Mouse (Mus musculus) heart, embryonic 11.5 days (tissue): ENCODE results near the gene Reep3. TPM values are rescaled to one million over a fixed set of nuclear protein-coding genes. Genes with fewer than 3 reads are reported as not detected.

ENCODE experiments used
- ATAC-seq: fragments of 200-750 bp; cut with Nextera tagmentation; replicated peaks from 2 replicates; pipeline ENCODE4 v1.8.0; 2017; ENCODE audit warnings: moderate library complexity; ENCODE audit not compliant: insufficient number of reproducible peaks, low FRiP score, low TSS enrichment
- H3K27ac ChIP-seq: fragments of 300-500 bp; sonication (generic); 2 replicates; pipeline ENCODE4 v1.5.1; 2014; ENCODE audit warnings: mild to moderate bottlenecking, low read depth, low read length
- H3K27me3 ChIP-seq: fragments of 300-500 bp; sonication (generic); 2 replicates; pipeline ENCODE4 v1.6.1; 2014; ENCODE audit warnings: mild to moderate bottlenecking, low read length, mixed read lengths; ENCODE audit not compliant: control insufficient read depth, insufficient read depth
- H3K36me3 ChIP-seq: fragments of 300-500 bp; sonication (generic); 2 replicates; pipeline ENCODE4 v1.6.1; 2014; ENCODE audit warnings: mild to moderate bottlenecking, low read length, moderate library complexity, mixed read lengths; ENCODE audit not compliant: control insufficient read depth, insufficient read depth
- H3K4me1 ChIP-seq: fragments of 300-500 bp; sonication (generic); 2 replicates; pipeline ENCODE4 v1.6.1; 2014; ENCODE audit warnings: low read length; ENCODE audit not compliant: control insufficient read depth, insufficient read depth
- H3K4me2 ChIP-seq: fragments of 300-500 bp; sonication (generic); 2 replicates; pipeline ENCODE4 v1.6.1; 2014; ENCODE audit warnings: mild to moderate bottlenecking, moderate library complexity
- H3K4me3 ChIP-seq: fragments of 300-500 bp; sonication (generic); 2 replicates; pipeline ENCODE4 v1.5.1; 2014; ENCODE audit warnings: low read depth, low read length
- H3K9ac ChIP-seq: fragments of 300-500 bp; sonication (generic); 2 replicates; pipeline ENCODE4 v1.6.1; 2014; ENCODE audit warnings: mild to moderate bottlenecking, low read depth, low read length, moderate library complexity
- H3K9me3 ChIP-seq: fragments of 300-500 bp; sonication (generic); replicated peaks from 2 replicates; pipeline ENCODE4 v1.6.1; 2016; ENCODE audit warnings: low read length; ENCODE audit not compliant: control insufficient read depth
- WGBS: fragments of 180-500 bp; shearing (Covaris S2); extraction: QIAGEN DNeasy Blood & Tissue Kit; methylation state at CpG from one replicate; pipeline ENCODE4 v1.1.7; 2014; ENCODE audit not compliant: insufficient replicate concordance; 5-methylcytosine and 5-hydroxymethylcytosine counted together
- polyA plus RNA-seq: library from polyadenylated mRNA; unstranded; fragments of >200 nt; fragmentation: Nextera tagmentation; extraction: Ambion mirVana; gene quantifications from 2 replicates; pipeline ENCODE4 v1.2.1, GENCODE M21; 2014

Reep3 gene
- polyA plus RNA-seq, 1 experiment from 2014 or later, result 23.7 TPM

DNA sequence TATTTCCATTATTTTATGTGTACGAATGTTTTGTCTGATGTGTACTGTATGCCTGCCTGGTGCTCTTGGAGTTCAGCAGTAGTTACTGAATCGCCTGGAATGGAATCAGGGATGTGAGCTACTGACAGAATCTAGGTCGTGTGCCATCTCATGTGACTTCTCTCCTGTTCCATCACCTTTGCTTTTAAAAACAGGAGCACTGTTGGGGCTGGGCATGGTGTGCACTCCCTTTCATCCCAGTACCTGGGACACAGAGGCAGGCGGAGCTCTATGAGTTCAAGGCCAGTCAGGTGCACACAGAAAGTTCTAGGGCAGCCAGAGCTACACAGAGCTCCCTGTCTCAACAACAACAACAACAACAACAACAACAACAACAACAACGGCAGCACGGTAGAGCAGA, 39.0 kb downstream of the Reep3 start:
- Histone ChIP-seq H3K27ac (no peak overlapping the region), H3K4me3 (no peak overlapping the region), H3K36me3 (no peaks in the 10 kb centered on the region), H3K9ac (no peak overlapping the region), H3K27me3 (no peaks in the 10 kb centered on the region), H3K4me1 (peaks cover 27% of the 10 kb centered on the region), H3K9me3 (no peaks in the 10 kb centered on the region), H3K4me2 (no peak overlapping the region)
- no peak for ATAC-seq
- WGBS, result 89% methylated on average over 6 of the region's 6 CpGs

DNA sequence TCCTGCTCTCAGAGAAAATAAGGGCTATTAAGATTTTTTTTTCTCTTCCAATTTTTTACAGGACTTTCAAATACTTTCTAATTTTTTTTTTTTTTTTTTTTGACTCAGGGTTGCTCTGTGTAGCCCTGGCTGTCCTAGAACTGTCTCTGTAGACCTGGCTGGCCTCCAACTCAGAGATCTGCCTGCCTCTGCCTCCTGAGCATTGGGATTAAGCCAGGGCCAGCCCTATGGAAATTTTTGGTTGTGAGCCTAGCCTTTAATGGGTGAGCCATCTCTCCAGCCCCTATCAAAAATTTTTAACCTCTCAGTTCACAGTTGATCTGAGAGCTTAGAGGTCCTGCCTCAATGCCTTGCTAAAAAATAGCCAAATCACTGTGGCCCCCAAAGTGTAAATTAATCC, 39.5 kb downstream of the Reep3 start:
- no peak for ATAC-seq
- no peak overlapping the region for H3K27ac ChIP-seq
- H3K4me1 ChIP-seq, result peaks cover 30% of the 10 kb centered on the region

DNA sequence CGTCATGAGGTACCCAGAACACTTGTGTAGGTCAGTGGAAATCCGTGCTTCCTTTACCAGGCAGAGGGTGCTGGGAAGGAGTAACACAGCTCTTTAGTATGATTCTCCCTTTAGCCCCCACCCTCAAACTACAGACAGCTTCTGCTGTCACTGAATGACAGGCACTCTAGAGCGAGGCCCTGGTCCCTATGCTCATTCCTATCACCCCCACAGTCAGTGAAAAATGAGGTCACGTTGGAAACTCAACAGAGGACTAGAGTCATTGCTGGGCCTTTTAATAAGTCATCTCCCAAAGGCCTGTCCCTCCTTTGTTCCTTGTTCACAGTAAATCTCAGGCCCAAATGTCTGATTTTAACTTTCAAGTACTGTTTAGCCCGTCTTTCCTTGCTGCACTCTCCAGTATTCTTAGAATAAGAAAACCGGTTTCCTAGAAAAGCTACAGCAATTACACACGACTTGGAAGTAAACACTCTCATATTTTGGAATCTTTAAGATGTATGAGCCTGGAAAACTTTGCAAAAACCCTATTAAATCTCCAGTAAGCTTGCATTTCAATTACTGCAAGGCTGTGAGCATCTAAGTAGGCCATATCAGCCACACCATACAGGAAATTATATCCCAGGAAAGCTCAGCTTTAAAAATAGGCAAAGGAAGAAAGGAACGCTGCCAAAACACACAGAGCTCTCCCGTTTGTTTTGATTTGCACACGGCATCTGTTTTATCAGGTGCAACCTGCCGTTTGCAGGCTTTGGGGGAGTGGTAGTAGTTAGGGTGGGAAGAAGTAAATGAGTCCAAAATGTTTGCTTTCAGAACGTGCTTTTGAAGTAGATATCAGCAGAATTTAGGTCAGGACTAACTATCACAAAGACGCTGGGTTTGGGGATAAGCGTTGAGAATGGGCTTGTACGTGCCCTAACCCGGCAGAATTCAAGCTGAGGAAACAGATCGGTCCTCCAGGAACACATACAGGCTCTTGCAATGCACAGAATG, 40.6 kb downstream of the Reep3 start:
- H3K9me3 ChIP-seq, result no peaks in the 10 kb centered on the region
- H3K27me3 ChIP-seq, result no peaks in the 10 kb centered on the region
- H3K36me3 ChIP-seq, result no peaks in the 10 kb centered on the region
- WGBS, result 23% methylated on average over 17 of the region's 17 CpGs
- ATAC-seq, result no peak
- peaks cover 21% of the 10 kb centered on the region for H3K4me1 ChIP-seq
- H3K4me2 ChIP-seq, result peak overlapping the region; percentile 2; the same call in 1 of the 2 replicates
- no peak overlapping the region for H3K9ac ChIP-seq
- peak overlapping the region; percentile 75 for H3K27ac ChIP-seq
- H3K4me3 ChIP-seq, result no peak overlapping the region

More for the DNA sequence above, 39.5 kb downstream of the Reep3 start:
- Histone ChIP-seq H3K27me3 (no peaks in the 10 kb centered on the region), H3K9me3 (no peaks in the 10 kb centered on the region), H3K9ac (no peak overlapping the region), H3K36me3 (no peaks in the 10 kb centered on the region), H3K4me2 (no peak overlapping the region), H3K4me3 (no peak overlapping the region)

DNA sequence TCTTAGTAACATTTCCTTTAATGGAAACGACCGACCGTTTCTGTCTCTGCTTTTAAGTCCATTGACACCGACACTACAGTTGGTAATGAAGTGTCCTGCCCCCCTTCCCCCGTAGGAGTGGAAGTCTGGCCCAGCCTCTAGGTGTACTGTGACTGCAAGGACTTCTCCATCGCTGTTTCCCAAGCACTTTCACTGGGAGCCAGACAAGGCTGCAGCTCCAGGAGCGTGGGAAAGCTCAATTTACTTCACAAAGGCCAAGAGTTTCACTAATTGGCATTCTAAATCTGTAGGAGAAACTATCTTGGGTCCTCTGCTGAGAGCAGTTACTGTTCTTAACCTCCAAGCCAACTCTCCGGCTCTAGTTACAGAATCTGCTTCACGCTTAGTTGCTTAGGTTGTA, 43.3 kb downstream of the Reep3 start:
- 25% methylated on average over 9 of the region's 9 CpGs for WGBS
- Histone ChIP-seq H3K27ac (no peak overlapping the region), H3K36me3 (no peaks in the 10 kb centered on the region), H3K27me3 (no peaks in the 10 kb centered on the region), H3K4me2 (no peak overlapping the region), H3K4me3 (no peak overlapping the region), H3K9me3 (no peaks in the 10 kb centered on the region), H3K4me1 (peaks cover 21% of the 10 kb centered on the region), H3K9ac (no peak overlapping the region)
- no peak for ATAC-seq

DNA sequence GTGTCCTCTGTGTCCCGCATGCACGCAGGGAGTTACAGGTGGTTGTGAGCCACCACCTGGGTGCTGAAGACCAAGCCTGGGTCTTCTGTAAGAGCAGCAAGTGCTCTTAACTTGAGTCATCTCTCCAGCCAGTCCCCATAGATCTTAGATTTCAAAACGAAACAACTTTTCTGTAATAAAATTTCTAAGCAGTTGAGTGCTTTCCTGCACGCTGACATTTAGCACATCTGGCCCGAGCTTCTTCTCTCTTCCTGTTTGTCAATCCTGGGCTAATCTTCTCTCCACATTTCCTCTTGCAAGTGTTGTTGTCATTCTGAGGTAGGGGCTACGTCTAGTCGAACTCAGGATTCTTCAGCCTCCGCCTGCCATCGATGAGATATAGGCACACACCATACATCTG, 44.3 kb downstream of the Reep3 start:
- 73% methylated on average over 9 of the region's 9 CpGs for WGBS
- peaks cover 21% of the 10 kb centered on the region for H3K4me1 ChIP-seq
- no peak overlapping the region for H3K9ac ChIP-seq
- no peak overlapping the region for H3K27ac ChIP-seq
- no peaks in the 10 kb centered on the region for H3K27me3 ChIP-seq
- H3K4me2 ChIP-seq, result no peak overlapping the region
- ATAC-seq, result no peak
- no peaks in the 10 kb centered on the region for H3K9me3 ChIP-seq
- H3K4me3 ChIP-seq, result no peak overlapping the region
- no peaks in the 10 kb centered on the region for H3K36me3 ChIP-seq

DNA sequence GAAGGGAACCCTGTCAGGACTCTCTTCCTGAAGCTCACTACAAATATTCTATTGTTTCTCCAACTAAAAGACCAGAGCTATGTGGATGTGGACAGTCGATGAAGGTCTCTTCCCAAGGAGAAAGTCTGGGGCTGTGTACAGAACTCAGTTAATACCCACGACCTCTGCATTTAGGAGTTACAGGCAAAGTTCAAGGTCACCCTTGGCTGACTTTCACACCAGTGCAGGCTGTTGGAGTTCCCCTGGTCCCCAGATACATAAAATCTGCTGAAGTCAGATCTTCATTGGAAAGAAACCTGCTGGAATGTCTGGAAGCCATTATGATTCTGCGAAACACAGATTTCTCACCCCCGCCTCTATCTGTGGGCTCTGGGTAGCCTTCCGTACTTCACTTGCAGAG, 45.3 kb downstream of the Reep3 start:
- whole genome bisulfite sequencing, result 66% methylated on average over 5 of the region's 5 CpGs
- H3K4me1 ChIP-seq, result peaks cover 16% of the 10 kb centered on the region
- ATAC-seq, result no peak

DNA sequence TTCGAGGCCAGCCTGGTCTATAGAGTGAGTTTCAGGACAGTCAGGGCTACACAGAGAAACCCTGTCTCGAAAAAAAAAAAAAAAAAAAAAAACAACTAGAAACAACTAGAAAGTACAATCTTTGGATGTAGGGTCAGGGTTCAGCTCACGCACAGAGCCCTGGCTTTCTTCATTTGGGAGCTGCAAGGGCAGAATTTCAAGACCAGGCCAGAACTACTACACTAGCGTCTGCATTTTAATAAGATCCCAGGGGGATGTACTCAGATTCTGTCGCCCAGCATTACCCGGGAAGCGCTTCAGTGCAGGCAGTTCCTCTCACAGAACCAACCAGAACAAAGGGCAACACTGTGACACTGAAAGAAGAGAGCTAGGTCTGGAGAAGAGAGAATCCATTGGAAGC, 46.0 kb downstream of the Reep3 start:
- H3K27me3 ChIP-seq, result no peaks in the 10 kb centered on the region
- H3K4me2 ChIP-seq, result no peak overlapping the region
- peaks cover 9% of the 10 kb centered on the region for H3K4me1 ChIP-seq
- no peaks in the 10 kb centered on the region for H3K36me3 ChIP-seq
- no peak overlapping the region for H3K4me3 ChIP-seq
- ATAC-seq, result no peak
- 81% methylated on average over 6 of the region's 7 CpGs for WGBS
- H3K27ac ChIP-seq, result no peak overlapping the region
- H3K9me3 ChIP-seq, result no peaks in the 10 kb centered on the region
- H3K9ac ChIP-seq, result no peak overlapping the region

More for the DNA sequence above, 45.3 kb downstream of the Reep3 start:
- Histone ChIP-seq H3K36me3 (no peaks in the 10 kb centered on the region), H3K9me3 (no peaks in the 10 kb centered on the region), H3K4me3 (no peak overlapping the region), H3K4me2 (no peak overlapping the region), H3K9ac (no peak overlapping the region), H3K27ac (no peak overlapping the region), H3K27me3 (no peaks in the 10 kb centered on the region)

DNA sequence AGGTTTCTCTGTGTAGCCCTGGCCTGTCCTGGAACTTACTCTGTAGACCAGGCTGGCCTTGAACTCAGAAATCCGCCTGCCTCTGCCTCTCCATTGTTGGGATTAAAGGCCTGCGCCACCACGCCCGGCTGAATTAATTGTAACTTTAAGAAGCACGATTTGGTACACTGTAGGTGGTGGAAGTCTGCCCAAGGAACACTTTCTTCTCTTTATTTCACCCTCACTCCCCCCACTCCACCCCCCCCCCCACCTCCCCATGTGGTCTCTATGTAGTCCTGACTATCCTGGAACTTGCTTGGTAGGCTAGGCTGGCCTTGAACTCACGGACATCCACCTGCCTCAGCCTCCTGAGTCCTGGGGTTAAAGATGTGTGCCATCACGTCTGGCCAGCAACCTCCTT, 47.1 kb downstream of the Reep3 start:
- no peaks in the 10 kb centered on the region for H3K9me3 ChIP-seq
- no peaks in the 10 kb centered on the region for H3K36me3 ChIP-seq
- ATAC-seq, result no peak
- H3K27me3 ChIP-seq, result no peaks in the 10 kb centered on the region
- H3K9ac ChIP-seq, result no peak overlapping the region
- no peak overlapping the region for H3K4me2 ChIP-seq
- WGBS, result 91% methylated on average over 7 of the region's 7 CpGs
- H3K4me3 ChIP-seq, result no peak overlapping the region
- peaks cover 6% of the 10 kb centered on the region; the same call in 1 of the 2 replicates for H3K4me1 ChIP-seq
- no peak overlapping the region for H3K27ac ChIP-seq
